Mouse (Mus musculus) E14TG2a.4 (cell line): Measurements from ENCODE around the gene Palmd.

Experiments
- CTCF ChIP-seq: conservative IDR thresholded peaks from 2 replicates; pipeline ENCODE4 v1.5.1; 2014; ENCODE audit warnings: low read length
- POU5F1 ChIP-seq: IDR thresholded peaks from 2 replicates; pipeline ENCODE4 v1.6.1; 2014; ENCODE audit warnings: low read length, borderline replicate concordance

DNA sequence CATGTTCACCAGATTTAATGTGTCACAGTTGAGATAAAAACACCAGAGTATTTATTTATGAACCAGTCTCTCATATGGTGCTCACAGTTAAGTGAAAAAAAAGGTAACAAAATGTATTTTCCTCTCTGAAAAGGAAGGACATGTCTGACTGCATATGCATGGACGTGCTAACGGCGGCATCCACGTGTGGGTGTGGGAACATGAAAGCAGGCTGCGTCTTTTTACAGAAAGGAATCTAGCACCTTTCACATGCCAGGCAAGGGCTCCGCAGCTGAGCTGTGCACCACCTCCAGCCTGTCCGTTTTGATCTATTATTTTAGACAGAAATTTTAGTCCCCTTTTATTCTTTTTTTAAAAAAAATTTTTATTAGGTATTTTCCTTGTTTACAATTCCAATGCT lies 79.4 kb downstream of the Palmd start:
- TF ChIP-seq CTCF (no peak), POU5F1 (no peak)
